Mouse (Mus musculus): Measurements from ENCODE around the gene Cfap61. TPM values are rescaled to one million over a fixed set of nuclear protein-coding genes. Genes with fewer than 3 reads are reported as not detected.

Gene Cfap61
- polyA plus RNA-seq, 1 experiment from 2014 or later: 0.16 TPM

DNA sequence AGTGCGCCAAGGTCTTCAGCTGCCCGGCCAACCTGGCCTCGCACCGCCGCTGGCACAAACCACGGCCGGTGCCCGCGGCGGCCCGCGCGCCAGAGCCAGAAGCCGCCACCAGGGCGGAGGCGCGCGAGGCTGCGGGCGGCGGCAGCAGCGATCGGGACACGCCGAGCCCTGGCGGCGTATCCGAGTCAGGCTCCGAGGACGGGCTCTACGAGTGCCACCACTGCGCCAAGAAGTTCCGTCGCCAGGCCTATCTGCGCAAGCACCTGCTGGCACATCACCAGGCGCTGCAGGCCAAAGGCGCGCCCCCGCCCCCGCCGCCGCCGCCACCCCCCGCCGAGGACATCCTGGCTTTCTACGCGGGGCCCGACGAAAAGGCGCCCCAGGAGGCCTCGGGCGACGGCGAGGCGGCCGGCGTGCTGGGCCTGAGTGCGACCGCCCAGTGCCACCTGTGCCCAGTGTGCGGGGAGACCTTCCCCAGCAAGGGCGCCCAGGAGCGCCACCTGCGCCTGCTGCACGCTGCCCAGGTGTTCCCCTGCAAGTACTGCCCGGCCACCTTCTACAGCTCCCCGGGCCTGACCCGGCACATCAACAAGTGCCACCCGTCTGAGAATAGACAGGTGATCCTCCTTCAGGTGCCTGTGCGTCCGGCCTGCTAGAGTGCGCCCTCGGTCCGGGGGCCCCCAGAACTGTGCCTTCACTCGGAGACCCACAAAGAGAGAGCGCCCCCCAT lies 288.8 kb downstream of the Cfap61 start:
- peaks cover 9% of the 10 kb centered on the region for H3K4me1 ChIP-seq (replicated peaks; ENCODE audit: control insufficient read depth, insufficient read depth)
- H3K36me3 ChIP-seq (ENCODE audit: control insufficient read depth, insufficient read depth, low read length): no peaks in the 10 kb centered on the region
- ATAC-seq (ENCODE audit: low FRiP score, low TSS enrichment) (peak; percentile 53), DNase-seq (ENCODE audit: low spot score) (peak; percentile 41)
- no peak overlapping the region for H3K9ac ChIP-seq (ENCODE audit: low read length)
- peaks cover 26% of the 10 kb centered on the region for H3K27me3 ChIP-seq (ENCODE audit: control insufficient read depth, insufficient read depth, low read length)
- peak; percentile 20; the same call in 1 of the 2 replicates for TF ChIP-seq CTCF (IDR thresholded peaks at IDR 0.05; ENCODE audit: low read depth)
- TF ChIP-seq EP300 (optimal IDR thresholded peaks at IDR 0.05): no peak
- H3K9me3 ChIP-seq (ENCODE audit: control insufficient read depth, low read length): no peaks in the 10 kb centered on the region
- WGBS: 2% methylated on average over 68 of the region's 75 CpGs
- H3K27ac ChIP-seq (replicated peaks): no peak overlapping the region
- H3K4me3 ChIP-seq (ENCODE audit: low read depth, low read length): peak overlapping the region; percentile 45
- peak overlapping the region; percentile 82 for H3K4me2 ChIP-seq (replicated peaks; ENCODE audit: low read depth)

DNA sequence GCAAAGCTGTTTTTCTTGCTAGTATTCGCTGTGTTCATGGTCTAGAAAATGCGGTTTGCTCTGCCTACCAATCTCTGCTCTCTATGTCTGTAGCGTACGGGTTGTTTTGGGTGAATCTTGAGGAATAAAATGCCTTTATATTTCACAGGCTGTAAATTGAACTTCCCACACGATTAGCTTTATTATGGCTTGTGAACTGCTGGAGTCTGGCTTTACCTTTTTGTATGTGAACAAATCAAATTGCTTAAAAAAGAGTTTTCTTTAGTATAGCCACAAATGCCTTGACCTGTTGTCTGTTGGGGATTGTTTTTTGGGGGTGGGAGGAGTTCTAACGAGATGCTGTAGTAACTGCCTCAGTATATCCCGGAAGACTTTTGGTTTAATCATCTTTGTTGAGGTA lies 289.6 kb downstream of the Cfap61 start:
- H3K9me3 ChIP-seq (ENCODE audit: control insufficient read depth, low read length): no peaks in the 10 kb centered on the region
- no peak for TF ChIP-seq EP300 (optimal IDR thresholded peaks at IDR 0.05)
- TF ChIP-seq CTCF (IDR thresholded peaks at IDR 0.05; ENCODE audit: low read depth): no peak
- H3K27ac ChIP-seq (replicated peaks): no peak overlapping the region
- 16% methylated on average over 7 of the region's 7 CpGs for WGBS
- no peak overlapping the region for H3K4me3 ChIP-seq (ENCODE audit: low read depth, low read length)
- ATAC-seq (ENCODE audit: low FRiP score, low TSS enrichment) (no peak), DNase-seq (ENCODE audit: low spot score) (no peak)
- peaks cover 22% of the 10 kb centered on the region for H3K27me3 ChIP-seq (ENCODE audit: control insufficient read depth, insufficient read depth, low read length)
- peaks cover 9% of the 10 kb centered on the region for H3K4me1 ChIP-seq (replicated peaks; ENCODE audit: control insufficient read depth, insufficient read depth)
- no peak overlapping the region for H3K9ac ChIP-seq (ENCODE audit: low read length)
- H3K4me2 ChIP-seq (replicated peaks; ENCODE audit: low read depth): no peak overlapping the region
- no peaks in the 10 kb centered on the region for H3K36me3 ChIP-seq (ENCODE audit: control insufficient read depth, insufficient read depth, low read length)

DNA sequence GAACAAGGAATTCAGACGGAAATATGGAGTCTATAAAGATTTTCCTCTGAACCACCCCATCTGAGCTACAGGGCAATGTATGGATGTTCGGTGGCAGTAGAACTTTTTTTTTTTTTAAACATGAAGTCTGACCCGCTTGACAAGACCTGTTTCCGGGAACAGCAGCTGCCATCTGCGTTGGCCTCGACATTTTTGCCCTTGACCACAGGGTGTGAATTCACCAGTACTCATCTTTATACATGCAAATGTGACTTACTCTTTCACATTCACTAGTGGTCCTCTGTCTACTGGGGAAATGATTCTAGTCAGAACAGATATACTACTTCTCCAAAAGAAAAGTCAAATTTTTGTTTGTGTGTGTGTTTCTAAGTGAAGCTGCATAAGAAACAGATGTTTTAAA lies 291.2 kb downstream of the Cfap61 start:
- no peak overlapping the region for H3K27ac ChIP-seq (replicated peaks)
- peaks cover 9% of the 10 kb centered on the region for H3K4me1 ChIP-seq (replicated peaks; ENCODE audit: control insufficient read depth, insufficient read depth)
- H3K4me3 ChIP-seq (ENCODE audit: low read depth, low read length): no peak overlapping the region
- no peaks in the 10 kb centered on the region for H3K9me3 ChIP-seq (ENCODE audit: control insufficient read depth, low read length)
- H3K27me3 ChIP-seq (ENCODE audit: control insufficient read depth, insufficient read depth, low read length): peaks cover 21% of the 10 kb centered on the region
- DNase-seq (ENCODE audit: low spot score): no peak
- no peak for TF ChIP-seq CTCF (IDR thresholded peaks at IDR 0.05; ENCODE audit: low read depth)
- no peak for TF ChIP-seq EP300 (optimal IDR thresholded peaks at IDR 0.05)
- H3K4me2 ChIP-seq (replicated peaks; ENCODE audit: low read depth): no peak overlapping the region
- 15% methylated on average over 6 of the region's 6 CpGs for WGBS
- H3K36me3 ChIP-seq (ENCODE audit: control insufficient read depth, insufficient read depth, low read length): no peaks in the 10 kb centered on the region
- no peak for ATAC-seq (ENCODE audit: low FRiP score, low TSS enrichment)
- H3K9ac ChIP-seq (ENCODE audit: low read length): no peak overlapping the region

DNA sequence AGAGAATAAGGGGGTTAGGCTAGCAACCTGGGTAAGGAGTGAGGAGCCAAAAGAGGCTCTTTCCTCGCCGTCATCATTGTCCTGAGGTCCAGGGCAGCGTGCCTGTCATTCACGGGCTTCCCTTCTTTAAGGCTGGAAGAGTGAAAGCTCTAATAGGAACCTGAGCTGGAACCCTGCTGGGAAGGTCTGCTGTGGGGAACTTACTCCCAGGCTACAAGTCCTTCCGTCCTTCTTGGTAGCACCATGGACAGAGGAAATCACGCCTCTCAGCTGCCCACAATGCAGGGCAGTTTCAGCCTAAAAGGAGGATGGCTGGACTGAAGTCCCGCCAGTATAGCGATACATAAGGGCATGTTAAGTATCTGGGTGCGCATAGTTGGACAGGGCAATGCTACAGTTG lies 291.9 kb downstream of the Cfap61 start:
- H3K9ac ChIP-seq (ENCODE audit: low read length): no peak overlapping the region
- TF ChIP-seq EP300 (optimal IDR thresholded peaks at IDR 0.05) (no peak), CTCF (IDR thresholded peaks at IDR 0.05; ENCODE audit: low read depth) (no peak)
- ATAC-seq (ENCODE audit: low FRiP score, low TSS enrichment) (no peak), DNase-seq (ENCODE audit: low spot score) (peak; percentile 64)
- H3K36me3 ChIP-seq (ENCODE audit: control insufficient read depth, insufficient read depth, low read length): no peaks in the 10 kb centered on the region
- no peak overlapping the region for H3K4me2 ChIP-seq (replicated peaks; ENCODE audit: low read depth)
- H3K4me3 ChIP-seq (ENCODE audit: low read depth, low read length): no peak overlapping the region
- whole genome bisulfite sequencing: 6% methylated on average over 9 of the region's 9 CpGs
- H3K27me3 ChIP-seq (ENCODE audit: control insufficient read depth, insufficient read depth, low read length): peaks cover 21% of the 10 kb centered on the region
- H3K9me3 ChIP-seq (ENCODE audit: control insufficient read depth, low read length): no peaks in the 10 kb centered on the region
- peaks cover 5% of the 10 kb centered on the region for H3K4me1 ChIP-seq (replicated peaks; ENCODE audit: control insufficient read depth, insufficient read depth)
- no peak overlapping the region for H3K27ac ChIP-seq (replicated peaks)

DNA sequence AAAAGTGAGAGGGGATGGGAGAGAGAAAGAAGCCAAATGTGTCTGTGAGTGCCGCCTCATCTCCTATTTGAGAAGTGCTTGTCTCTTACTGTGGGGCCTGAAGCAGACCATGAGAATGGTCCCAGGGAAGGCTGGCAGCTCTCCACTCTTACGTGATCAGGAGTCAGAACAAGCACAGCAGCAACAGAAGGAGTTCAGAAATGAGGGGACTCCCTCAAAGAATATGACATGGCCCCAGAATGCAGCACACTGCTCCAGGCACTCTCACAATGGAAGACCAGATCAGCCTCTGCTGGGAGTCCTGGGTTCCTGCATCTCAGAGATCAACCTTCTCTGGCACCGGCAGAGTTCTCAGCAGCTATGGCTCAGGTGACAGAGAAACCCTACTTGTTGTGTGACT lies 293.1 kb downstream of the Cfap61 start:
- Histone ChIP-seq H3K4me1 (replicated peaks; ENCODE audit: control insufficient read depth, insufficient read depth) (peaks cover 3% of the 10 kb centered on the region; the same call in 1 of the 2 replicates), H3K9me3 (ENCODE audit: control insufficient read depth, low read length) (no peaks in the 10 kb centered on the region), H3K27me3 (ENCODE audit: control insufficient read depth, insufficient read depth, low read length) (peaks cover 19% of the 10 kb centered on the region), H3K4me2 (replicated peaks; ENCODE audit: low read depth) (no peak overlapping the region), H3K27ac (replicated peaks) (no peak overlapping the region), H3K9ac (ENCODE audit: low read length) (no peak overlapping the region), H3K4me3 (ENCODE audit: low read depth, low read length) (no peak overlapping the region), H3K36me3 (ENCODE audit: control insufficient read depth, insufficient read depth, low read length) (no peaks in the 10 kb centered on the region)
- 69% methylated on average over 3 of the region's 3 CpGs for WGBS
- TF ChIP-seq CTCF (IDR thresholded peaks at IDR 0.05; ENCODE audit: low read depth): no peak
- no peak for TF ChIP-seq EP300 (optimal IDR thresholded peaks at IDR 0.05)
- no peak for ATAC-seq (ENCODE audit: low FRiP score, low TSS enrichment)
- DNase-seq (ENCODE audit: low spot score): no peak

DNA sequence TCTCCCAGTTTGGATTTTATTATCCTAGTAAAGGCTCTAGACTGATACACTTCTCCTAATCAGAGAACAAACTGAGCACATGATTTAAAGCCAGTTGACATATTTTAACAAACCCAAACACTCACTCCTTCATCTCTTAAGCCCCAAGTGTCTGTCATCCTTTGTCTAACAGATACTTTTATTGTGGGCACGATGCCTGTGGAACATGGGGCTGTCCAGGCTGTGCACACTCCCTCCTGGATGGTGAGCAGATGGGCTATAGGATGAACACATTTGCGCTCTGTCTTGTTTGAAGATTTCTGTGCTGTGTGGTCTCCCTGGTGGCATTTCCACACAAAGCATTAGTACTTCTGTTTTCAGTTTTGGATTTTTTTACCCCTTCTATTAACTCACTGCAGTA lies 293.9 kb downstream of the Cfap61 start:
- no peak overlapping the region for H3K4me2 ChIP-seq (replicated peaks; ENCODE audit: low read depth)
- WGBS: 68% methylated on average over 2 of the region's 2 CpGs
- no peaks in the 10 kb centered on the region for H3K36me3 ChIP-seq (ENCODE audit: control insufficient read depth, insufficient read depth, low read length)
- H3K27ac ChIP-seq (replicated peaks): no peak overlapping the region
- H3K9me3 ChIP-seq (ENCODE audit: control insufficient read depth, low read length): no peaks in the 10 kb centered on the region
- H3K27me3 ChIP-seq (ENCODE audit: control insufficient read depth, insufficient read depth, low read length): peaks cover 11% of the 10 kb centered on the region
- ATAC-seq (ENCODE audit: low FRiP score, low TSS enrichment): no peak
- TF ChIP-seq EP300 (optimal IDR thresholded peaks at IDR 0.05) (no peak), CTCF (IDR thresholded peaks at IDR 0.05; ENCODE audit: low read depth) (no peak)
- H3K4me1 ChIP-seq (replicated peaks; ENCODE audit: control insufficient read depth, insufficient read depth): no peaks in the 10 kb centered on the region
- no peak overlapping the region for H3K4me3 ChIP-seq (ENCODE audit: low read depth, low read length)
- H3K9ac ChIP-seq (ENCODE audit: low read length): no peak overlapping the region
- DNase-seq (ENCODE audit: low spot score): no peak

Data from stomach, postnatal 0 days (tissue).